Mouse (Mus musculus) T-helper 1 cell (primary cell): ENCODE results near the gene Rorc.

Experiments
- in situ Hi-C: fragments of 300-600 bp; cut with MboI, MseI; formaldehyde crosslinking; loops from one replicate; pipeline ENCODE4 v1.15.1; 2025; ENCODE audit warnings: high pct_unique_total_duplicates

Gene Rorc

DNA sequence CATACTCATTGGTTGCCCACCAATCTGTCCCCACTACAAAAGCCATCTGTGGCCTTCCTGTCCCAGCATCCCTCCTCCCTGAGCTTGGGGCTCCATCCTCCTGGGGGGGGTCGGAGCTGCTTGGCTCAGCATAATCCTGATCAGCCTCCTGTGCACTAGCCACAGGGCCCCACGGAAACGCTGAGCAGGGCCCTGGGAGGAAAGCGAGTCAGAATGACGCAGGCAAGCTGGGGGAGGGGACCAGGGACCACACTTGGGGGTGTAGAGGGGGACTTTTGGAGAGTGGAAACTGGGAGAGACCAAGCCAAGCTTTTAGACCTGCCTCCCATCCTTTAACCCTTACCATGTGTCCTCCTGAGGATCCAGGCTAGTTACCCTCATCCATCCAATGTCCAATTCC, 3.3 kb downstream of the Rorc start:
- in situ Hi-C loops, result loop anchor here (5.0 to 10.0 kb wide), 2 partner anchors 66 to 209 kb away; partner anchors contain the start of genes Mrpl9, Oaz3 and Snx27

DNA sequence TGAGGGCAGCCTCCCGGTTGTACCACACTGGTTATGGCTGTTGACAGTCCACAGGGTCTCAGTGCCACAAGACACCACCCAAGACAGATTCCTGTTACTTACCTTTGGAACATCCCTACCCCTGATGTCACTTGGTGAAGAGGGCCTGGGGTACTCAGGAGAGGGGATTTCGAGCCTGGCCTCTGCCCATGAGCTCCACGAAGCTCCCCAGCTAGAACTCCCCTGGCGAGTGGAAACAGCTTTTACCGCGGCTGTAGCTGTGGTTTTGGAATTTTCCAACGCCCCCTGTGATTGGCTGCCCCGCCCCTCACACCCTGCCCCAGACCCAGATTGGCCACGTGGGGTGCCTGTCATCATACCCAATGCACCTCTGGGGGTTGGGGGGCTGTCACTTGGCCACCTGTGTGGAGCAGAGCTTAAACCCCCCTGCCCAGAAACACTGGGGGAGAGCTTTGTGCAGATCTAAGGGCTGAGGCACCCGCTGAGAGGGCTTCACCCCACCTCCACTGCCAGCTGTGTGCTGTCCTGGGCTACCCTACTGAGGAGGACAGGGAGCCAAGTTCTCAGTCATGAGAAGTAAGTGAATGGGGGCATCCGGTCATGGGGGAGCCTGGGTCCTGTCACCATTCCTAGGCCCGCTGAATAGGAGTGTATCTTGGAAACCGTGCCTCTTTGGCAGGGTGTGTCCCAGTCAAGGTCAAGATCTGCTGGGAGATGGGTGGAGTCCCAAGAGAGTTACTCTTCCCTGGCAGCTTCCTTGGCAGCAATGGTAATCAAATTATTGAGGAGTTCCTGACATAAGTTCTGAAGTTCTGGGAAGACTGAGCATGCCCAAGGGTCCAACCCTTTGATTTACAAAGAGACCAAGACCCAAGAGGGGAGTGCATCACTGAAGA, 4.7 kb downstream of the Rorc start:
- in situ Hi-C loops, result loop anchor here (5.0 to 10.0 kb wide), 2 partner anchors 65 to 208 kb away; partner anchors contain the start of genes Mrpl9, Oaz3 and Snx27

- in situ Hi-C loops, result loop anchor here (5.0 to 10.0 kb wide), 2 partner anchors 62 to 205 kb away; partner anchors contain the start of genes Mrpl9, Oaz3 and Snx27
Observed at GRCm38 (mm10) chr3:94379831-94380510, 7.4 kb downstream of the Rorc start.

GRCm38 (mm10) chr3:94382308-94382707, 9.7 kb downstream of the Rorc start:
- in situ Hi-C loops, result no loop called here

DNA sequence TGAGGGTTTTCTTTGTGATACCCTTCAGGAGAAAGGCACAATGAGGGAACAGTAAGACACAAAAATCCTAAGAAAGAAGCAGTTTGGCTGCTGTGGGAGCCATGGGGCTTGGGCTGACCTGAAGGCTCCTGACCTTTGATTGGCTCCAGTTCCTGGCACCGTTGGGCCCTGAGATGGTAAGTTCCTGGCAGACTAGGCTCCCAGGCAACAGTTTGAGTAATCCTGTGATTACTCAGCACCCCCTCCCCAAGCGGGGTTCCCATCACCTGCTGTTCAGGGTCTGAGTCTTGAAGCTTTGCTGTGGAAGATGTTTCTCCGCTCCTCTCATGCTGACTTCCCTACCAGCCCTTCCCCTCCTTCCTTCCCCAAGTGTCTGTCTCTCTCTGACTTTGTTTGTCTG, 10.9 kb downstream of the Rorc start:
- in situ Hi-C loops, result no loop called here

DNA sequence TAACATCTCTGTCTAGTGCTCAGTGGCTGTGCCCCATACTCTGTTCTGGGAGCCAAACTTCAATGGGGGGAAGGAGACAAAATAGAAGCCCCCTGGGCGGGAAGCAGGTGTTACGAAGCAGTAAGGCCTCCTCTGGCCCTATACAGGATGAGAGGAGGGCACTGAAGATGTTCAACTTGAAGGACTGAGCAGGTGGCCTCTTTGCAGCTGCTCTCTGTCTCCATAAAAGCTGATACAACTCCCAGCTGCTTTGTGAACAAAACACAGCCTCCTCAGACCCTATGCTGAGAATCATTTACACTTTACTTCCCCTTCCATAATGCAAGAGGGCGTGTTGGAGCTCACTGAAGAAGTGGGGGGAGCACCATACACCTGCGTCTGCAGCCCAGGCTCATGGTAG, 14.1 kb downstream of the Rorc start:
- in situ Hi-C loops, result no loop called here

DNA sequence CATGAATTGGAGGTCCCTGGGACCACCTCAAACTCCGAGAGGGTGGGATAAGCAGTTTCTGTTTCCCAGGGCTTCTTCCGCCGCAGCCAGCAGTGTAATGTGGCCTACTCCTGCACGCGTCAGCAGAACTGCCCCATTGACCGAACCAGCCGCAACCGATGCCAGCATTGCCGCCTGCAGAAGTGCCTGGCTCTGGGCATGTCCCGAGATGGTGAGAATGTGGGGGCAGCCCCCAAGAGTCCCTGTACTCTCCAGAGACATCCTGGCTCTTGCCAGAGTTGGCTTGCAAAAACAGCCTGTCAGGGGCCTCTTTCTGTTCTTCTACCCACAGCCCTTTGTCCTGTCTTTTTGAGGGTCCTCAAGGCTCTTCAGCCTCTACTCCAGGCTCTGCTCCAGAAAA, 14.8 kb downstream of the Rorc start:
- in situ Hi-C loops, result no loop called here

DNA sequence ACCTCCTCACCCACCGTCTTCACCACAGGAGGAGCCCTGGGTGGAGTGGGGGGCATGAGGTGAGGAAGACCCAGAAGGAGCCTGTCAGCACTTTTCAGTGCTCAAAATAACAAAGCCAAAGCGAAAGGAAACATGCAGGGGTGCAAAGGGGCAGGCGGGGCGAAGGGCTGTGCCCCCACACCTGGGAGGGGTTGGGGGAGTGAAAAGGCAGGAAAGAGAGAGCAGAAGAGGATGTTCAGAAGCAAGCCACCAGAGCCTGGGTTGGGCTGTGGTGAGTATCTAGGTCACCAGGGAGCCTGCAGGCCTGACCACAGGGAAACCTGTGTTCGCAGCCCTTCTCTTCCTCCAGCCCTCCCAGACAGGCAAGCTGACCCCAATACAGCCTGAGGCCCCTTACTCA, 15.5 kb downstream of the Rorc start:
- in situ Hi-C loops, result no loop called here

DNA sequence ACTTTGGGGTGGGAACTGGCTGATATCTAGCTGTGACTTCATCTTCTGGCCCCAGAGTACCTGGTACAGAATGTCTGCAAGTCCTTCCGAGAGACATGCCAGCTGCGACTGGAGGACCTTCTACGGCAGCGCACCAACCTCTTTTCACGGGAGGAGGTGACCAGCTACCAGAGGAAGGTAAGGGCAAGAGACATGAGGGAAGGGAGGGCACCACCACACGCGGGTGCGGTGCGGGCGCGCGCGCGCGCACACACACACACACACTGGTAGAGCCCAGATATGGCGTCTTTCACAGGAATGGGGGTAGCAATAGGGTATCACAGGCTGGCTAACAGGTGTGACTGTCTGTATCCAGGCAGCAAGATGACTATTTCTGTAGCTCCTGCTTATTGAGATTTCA, 16.8 kb downstream of the Rorc start:
- in situ Hi-C loops, result no loop called here

- in situ Hi-C loops, result no loop called here
Observed at GRCm38 (mm10) chr3:94391001-94391400, 18.4 kb downstream of the Rorc start.

- in situ Hi-C loops, result no loop called here
Observed at GRCm38 (mm10) chr3:94392128-94392527, 19.5 kb downstream of the Rorc start.

GRCm38 (mm10) chr3:94393049-94393448, 20.5 kb downstream of the Rorc start:
- in situ Hi-C loops, result no loop called here

DNA sequence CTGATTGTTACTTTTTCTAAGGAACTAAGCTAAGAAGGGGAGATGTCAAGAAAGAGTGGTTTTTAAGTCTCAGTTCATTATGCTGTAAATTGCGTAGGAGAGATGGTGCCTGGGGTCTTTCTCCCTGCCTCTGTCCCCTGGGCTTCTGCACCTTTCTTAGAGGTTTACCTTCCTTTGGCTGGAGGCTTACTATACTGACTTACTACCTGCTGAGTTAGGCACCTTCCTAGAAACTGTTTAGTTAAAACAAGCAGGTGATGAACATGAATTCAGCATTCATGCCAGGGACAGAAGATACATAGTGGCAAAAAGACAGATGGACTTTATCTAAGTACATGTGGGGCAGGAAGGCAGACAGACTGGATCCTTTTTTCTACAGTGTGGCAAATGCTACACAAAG, 23.7 kb downstream of the Rorc start:
- in situ Hi-C loops, result no loop called here

DNA sequence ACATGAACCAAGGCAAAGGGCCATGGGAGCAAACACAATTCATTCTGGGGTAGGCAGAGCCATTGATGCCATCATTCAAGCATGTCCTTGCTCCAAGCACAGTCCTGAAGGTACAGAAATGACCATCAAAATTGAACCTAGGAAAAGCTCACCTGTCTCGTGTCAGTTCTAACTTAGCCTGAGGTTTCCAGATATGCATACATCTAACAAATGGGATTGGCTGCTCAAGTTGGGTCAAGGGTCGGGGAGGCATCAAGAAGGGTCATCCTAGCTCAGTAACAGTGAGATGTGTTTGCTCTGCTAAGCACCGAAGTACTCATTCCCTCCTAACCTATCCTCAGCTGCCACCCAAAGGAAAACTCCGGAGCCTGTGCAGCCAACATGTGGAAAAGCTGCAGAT, 24.3 kb downstream of the Rorc start:
- in situ Hi-C loops, result no loop called here

DNA sequence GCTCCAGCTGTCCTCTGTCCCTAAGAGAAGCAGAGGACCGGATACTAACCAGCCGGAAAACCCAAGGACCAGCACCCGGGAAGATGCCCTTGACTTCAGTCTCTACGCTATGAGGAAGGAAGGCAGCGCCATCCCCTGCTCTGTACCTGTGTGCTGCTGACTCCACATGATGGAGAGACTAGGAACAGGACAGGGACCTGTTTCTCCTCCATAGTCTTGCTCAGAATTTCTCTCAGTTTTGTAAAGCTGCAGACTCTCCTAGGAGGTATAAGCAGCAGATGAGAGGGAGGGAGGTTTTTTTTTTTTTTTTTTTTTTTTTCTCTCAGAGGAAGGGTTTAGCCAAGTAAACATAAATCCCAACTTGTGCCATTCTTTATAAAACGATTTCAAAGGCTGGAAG, 25.6 kb downstream of the Rorc start, which contains the start of gene Lingo4:
TSS of gene Lingo4 (plus strand) at position 301 of the 400 bp plus-strand sequence.
- in situ Hi-C loops, result no loop called here

- in situ Hi-C loops, result no loop called here
Observed at GRCm38 (mm10) chr3:94398943-94399481, 26.4 kb downstream of the Rorc start.

GRCm38 (mm10) chr3:94399663-94400310, 27.2 kb downstream of the Rorc start:
- in situ Hi-C loops, result no loop called here

- in situ Hi-C loops, result no loop called here
Observed at GRCm38 (mm10) chr3:94402451-94402850, 29.9 kb downstream of the Rorc start.

GRCm38 (mm10) chr3:94404366-94405054, 31.9 kb downstream of the Rorc start:
- in situ Hi-C loops, result no loop called here

- in situ Hi-C loops, result no loop called here
Observed at GRCm38 (mm10) chr3:94405561-94405960, 33.0 kb downstream of the Rorc start.

DNA sequence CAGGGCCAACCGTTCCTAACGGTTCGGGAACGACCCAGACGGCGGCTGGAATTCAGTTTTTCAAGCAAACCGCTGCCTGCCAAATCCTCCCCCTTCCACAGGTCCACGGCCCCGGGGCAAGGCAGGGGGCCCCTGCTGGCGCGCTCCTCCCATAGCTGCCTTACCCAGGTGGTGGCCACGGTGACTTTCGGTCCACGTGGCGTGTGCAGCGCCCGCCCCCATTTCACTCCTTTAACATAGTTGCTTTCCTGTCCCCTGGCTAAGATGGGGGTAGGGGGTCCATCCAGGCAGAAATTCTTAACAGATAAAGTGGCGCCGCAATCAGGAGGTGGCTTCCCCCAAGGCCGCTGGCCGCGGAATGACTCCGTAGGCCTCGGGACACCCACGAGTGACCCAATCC, 39.9 kb downstream of the Rorc start:
- in situ Hi-C loops, result no loop called here
